Mouse (Mus musculus) thymus, postnatal 4 days (tissue): ENCODE results near the gene Defa34.
"Not testable (repeated sequence)": the region's sequence is repeated elsewhere in the genome, so short reads cannot be mapped to it uniquely, and the experiment has no call there.

Experiments
- DNase-seq: peaks from one replicate; pipeline ENCODE4 v3.0.0; 2021

The Defa34 gene

GRCm38 (mm10) chr8:21665497-21665896, at the start of gene Defa34:
Defa34 (plus strand) TSS chr8:21665797.
- not testable (repeated sequence) for DNase-seq

- not testable (repeated sequence) for DNase-seq
Measured at GRCm38 (mm10) chr8:21617883-21618282, 47.7 kb upstream of the Defa34 start, which contains the start of gene Defa26. Defa26 (plus strand) TSS chr8:21618183.

- not testable (repeated sequence) for DNase-seq
Measured at GRCm38 (mm10) chr8:21655480-21655879, 10.1 kb upstream of the Defa34 start, which contains the start of gene Defa17. Defa17 (plus strand) TSS chr8:21655780.

DNA sequence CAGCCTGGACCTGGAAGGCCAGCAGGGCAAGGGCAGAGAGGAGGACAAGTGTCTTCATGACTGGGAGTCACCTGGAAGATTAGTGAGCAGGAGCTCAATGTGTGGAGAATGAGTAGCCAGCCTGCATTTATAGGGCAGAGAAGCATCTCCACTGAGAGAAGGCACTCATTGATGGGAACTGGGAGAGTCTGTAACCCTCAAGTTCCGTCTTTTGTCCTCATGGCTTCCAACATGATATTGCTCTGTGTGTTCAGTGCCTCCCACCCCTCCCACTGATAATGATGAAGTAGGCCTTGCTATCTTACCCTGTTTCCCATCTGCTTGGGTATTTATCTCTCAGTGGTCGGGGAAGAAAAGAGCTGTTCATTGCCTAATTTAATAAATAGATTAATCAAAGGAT, 37.9 kb downstream of the Defa34 start, which contains the start of gene AY761184:
AY761184 (minus strand) TSS at position 101 of the 400 bp plus-strand sequence.
- DNase-seq, result not testable (repeated sequence)
